Mouse (Mus musculus) hindbrain, postnatal 0 days (tissue): ENCODE data around the gene Ift22. TPM values are rescaled to one million over a fixed set of nuclear protein-coding genes. Genes with fewer than 3 reads are reported as not detected.
A peak's percentile ranks its signal among the peaks of the same experiment; 100 is the strongest.

Source experiments
- ATAC-seq: fragments of 200-750 bp; cut with Nextera tagmentation; 2 replicates; pipeline ENCODE4 v1.8.0; 2017; ENCODE audit warnings: mild to moderate bottlenecking, moderate TSS enrichment, moderate library complexity
- DNase-seq: peaks from one replicate; pipeline ENCODE4 v3.0.0-alpha.2; 2015; ENCODE audit warnings: low spot score
- H3K27ac ChIP-seq: fragments of 300-500 bp; sonication (generic); 2 replicates; pipeline ENCODE4 v1.5.1; 2014; ENCODE audit warnings: mild to moderate bottlenecking
- H3K27me3 ChIP-seq: fragments of 300-500 bp; sonication (generic); 2 replicates; pipeline ENCODE4 v1.6.1; 2014; ENCODE audit warnings: low read length, mixed read lengths; ENCODE audit not compliant: insufficient read depth
- H3K36me3 ChIP-seq: fragments of 300-500 bp; sonication (generic); 2 replicates; pipeline ENCODE4 v1.6.1; 2014; ENCODE audit warnings: low read length, mixed read lengths; ENCODE audit not compliant: insufficient read depth
- H3K4me1 ChIP-seq: fragments of 300-500 bp; sonication (generic); 2 replicates; pipeline ENCODE4 v1.6.1; 2014; ENCODE audit warnings: antibody characterized with exemption, low read length, mixed read lengths; ENCODE audit not compliant: insufficient read depth
- H3K4me2 ChIP-seq: fragments of 300-500 bp; sonication (generic); 2 replicates; pipeline ENCODE4 v1.6.1; 2014; ENCODE audit warnings: low read depth, mild to moderate bottlenecking, low read length, moderate library complexity, mixed read lengths
- H3K4me3 ChIP-seq: fragments of 300-500 bp; sonication (generic); 2 replicates; pipeline ENCODE4 v1.5.1; 2014; ENCODE audit warnings: low read length
- H3K9ac ChIP-seq: fragments of 300-500 bp; sonication (generic); replicated peaks from 2 replicates; pipeline ENCODE4 v1.6.1; 2014; ENCODE audit warnings: mild to moderate bottlenecking, low read length, moderate library complexity, mixed read lengths
- H3K9me3 ChIP-seq: fragments of 300-500 bp; sonication (generic); 2 replicates; pipeline ENCODE4 v1.6.1; 2016; ENCODE audit warnings: low read length, mixed read lengths
- CTCF ChIP-seq: IDR thresholded peaks from 2 replicates; pipeline ENCODE4 v1.5.1; 2016; ENCODE audit warnings: antibody characterized with exemption, control low read depth, low read depth
- WGBS: fragments of 180-500 bp; shearing (Covaris S2); extraction: QIAGEN DNeasy Blood & Tissue Kit; methylation state at CpG from one replicate; pipeline ENCODE4 v1.1.7; 2014; 5-methylcytosine and 5-hydroxymethylcytosine counted together
- polyA plus RNA-seq: library from polyadenylated mRNA; unstranded; fragments of >200 nt; fragmentation: Nextera tagmentation; extraction: Ambion mirVana; gene quantifications from 2 replicates; pipeline ENCODE4 v1.2.1, GENCODE M21; 2015
- total RNA-seq: library from RNA; depleted of rRNA; stranded (reverse); fragments of >200 nt; gene quantifications from 2 replicates; pipeline ENCODE4 v1.2.3, GENCODE M21; 2014

Ift22 gene
- total and polyA plus RNA-seq, 2 experiments from 2014 or later, result 20.1 to 123 TPM

DNA sequence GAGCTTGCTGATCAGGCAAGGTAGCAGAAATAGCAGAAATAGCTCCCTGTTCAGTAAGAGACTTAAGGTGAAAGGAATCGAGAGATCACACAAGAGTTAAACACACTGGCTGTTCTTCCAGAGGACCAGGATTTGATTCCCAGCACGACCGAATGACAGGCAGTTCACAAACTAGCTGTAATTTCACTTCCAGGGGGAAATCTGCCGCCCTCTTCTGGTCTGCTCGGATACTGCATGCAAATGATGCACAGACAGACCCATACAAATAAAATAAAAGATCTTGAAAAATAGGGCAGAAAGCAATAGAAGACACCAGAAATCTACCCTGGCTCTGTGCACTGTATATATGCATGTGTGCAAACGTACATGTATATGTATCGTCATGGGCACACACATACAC lies 2.3 kb upstream of the Ift22 start:
- H3K4me2 ChIP-seq, result no peak overlapping the region
- no peaks in the 10 kb centered on the region for H3K9me3 ChIP-seq
- peaks cover 13% of the 10 kb centered on the region; the same call in 1 of the 2 replicates for H3K4me1 ChIP-seq
- peak; percentile 56 for TF ChIP-seq CTCF
- 50% methylated on average over 7 of the region's 7 CpGs for WGBS
- no peaks in the 10 kb centered on the region for H3K27me3 ChIP-seq
- H3K4me3 ChIP-seq, result no peak overlapping the region
- DNase-seq, result no peak
- H3K36me3 ChIP-seq, result no peaks in the 10 kb centered on the region
- no peak overlapping the region for H3K27ac ChIP-seq
- no peak for ATAC-seq
- H3K9ac ChIP-seq, result no peak overlapping the region

DNA sequence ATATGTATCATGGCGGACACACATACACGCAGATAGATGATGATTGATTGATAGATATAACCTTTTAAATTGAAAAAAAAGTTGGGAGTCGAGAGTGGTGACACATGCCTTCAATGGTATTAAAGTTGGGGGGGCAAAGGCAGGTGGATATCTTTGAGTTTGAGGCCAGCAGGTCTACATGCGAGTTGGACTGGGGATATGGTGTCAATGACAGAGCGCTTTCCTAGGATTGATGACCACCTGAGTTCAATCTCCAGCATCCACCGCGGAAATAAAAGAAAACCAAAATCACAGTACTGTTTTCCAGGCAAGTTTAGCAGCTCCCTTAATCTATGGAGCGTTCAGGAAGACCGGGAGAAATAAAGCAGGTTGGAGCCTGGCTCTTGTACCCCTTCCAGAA lies 363 bp upstream of the Ift22 start:
- Histone ChIP-seq H3K27me3 (no peaks in the 10 kb centered on the region), H3K4me3 (peak overlapping the region; percentile 74), H3K4me1 (peaks cover 13% of the 10 kb centered on the region; the same call in 1 of the 2 replicates), H3K36me3 (peaks cover 19% of the 10 kb centered on the region), H3K27ac (peak overlapping the region; percentile 65; the same call in 1 of the 2 replicates), H3K4me2 (peak overlapping the region; percentile 63), H3K9me3 (no peaks in the 10 kb centered on the region), H3K9ac (peak overlapping the region; percentile 68)
- DNase-seq (no peak), ATAC-seq (peak; percentile 21)
- no peak for TF ChIP-seq CTCF
- WGBS, result 41% methylated on average over 9 of the region's 9 CpGs

DNA sequence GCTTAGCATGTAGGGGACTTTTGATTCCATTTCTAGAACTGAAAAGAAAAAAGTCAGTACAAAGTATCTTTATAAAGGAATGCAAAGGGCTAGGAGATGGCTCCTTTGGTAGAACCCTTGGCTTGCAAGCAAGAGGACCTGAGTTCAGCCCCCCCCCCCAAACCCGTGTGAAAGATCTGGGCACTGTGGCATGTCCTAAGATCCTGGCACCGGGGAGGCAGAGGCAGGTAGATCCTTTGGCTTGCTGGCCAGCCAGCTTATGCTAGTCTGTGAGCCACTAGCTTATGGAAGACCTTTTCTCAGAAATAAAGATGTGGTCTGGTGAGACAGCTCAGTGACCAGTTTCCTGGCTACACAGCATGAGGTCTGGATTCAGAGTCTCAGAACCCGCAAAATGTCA lies 6.2 kb downstream of the Ift22 start:
- WGBS, result 84% methylated on average over 3 of the region's 3 CpGs

DNA sequence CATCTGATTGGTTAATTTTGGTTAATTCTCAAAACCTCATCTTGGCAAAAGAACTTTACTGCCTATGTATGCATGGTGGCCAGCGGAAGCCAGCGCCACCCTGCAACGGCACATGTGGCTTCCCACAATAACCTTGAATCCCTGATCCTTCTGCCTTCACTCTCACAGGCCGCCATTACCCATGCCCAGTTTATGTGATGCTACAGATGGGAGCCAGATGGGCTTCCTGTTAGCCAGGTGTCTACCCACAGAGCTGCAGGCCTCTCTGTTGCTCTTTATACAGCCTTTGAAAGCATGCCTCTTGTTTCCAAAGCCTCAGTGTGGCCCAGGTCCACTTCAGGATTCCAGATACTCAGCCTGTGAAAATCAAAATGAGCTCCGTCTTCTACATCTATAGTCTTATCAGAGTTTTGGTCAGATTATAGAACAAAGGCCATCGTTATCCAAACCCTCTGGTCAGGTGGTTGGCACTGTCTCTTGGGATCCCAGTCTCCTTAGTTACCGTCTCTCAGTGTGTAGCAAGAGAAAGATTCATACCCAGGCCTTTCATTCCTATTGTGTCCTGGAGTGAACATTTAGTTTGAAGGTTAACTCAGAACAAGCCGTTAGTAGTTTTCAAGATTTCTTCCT lies 9.8 kb downstream of the Ift22 start:
- no peak overlapping the region for H3K4me2 ChIP-seq
- WGBS, result 93% methylated on average over 8 of the region's 8 CpGs
- H3K9me3 ChIP-seq, result no peaks in the 10 kb centered on the region
- H3K9ac ChIP-seq, result no peak overlapping the region
- no peak overlapping the region for H3K4me3 ChIP-seq
- no peaks in the 10 kb centered on the region for H3K27me3 ChIP-seq
- H3K36me3 ChIP-seq, result peaks cover 10% of the 10 kb centered on the region
- H3K4me1 ChIP-seq, result no peaks in the 10 kb centered on the region
- no peak for ATAC-seq
- no peak for DNase-seq
- no peak overlapping the region for H3K27ac ChIP-seq
- no peak for TF ChIP-seq CTCF

More for the DNA sequence above, 6.2 kb downstream of the Ift22 start:
- DNase-seq (no peak), ATAC-seq (no peak)
- Histone ChIP-seq H3K36me3 (peaks cover 30% of the 10 kb centered on the region), H3K9ac (no peak overlapping the region), H3K4me1 (peaks cover 2% of the 10 kb centered on the region; the same call in 1 of the 2 replicates), H3K27ac (no peak overlapping the region), H3K4me2 (no peak overlapping the region), H3K4me3 (no peak overlapping the region), H3K9me3 (no peaks in the 10 kb centered on the region), H3K27me3 (no peaks in the 10 kb centered on the region)
- no peak for TF ChIP-seq CTCF

DNA sequence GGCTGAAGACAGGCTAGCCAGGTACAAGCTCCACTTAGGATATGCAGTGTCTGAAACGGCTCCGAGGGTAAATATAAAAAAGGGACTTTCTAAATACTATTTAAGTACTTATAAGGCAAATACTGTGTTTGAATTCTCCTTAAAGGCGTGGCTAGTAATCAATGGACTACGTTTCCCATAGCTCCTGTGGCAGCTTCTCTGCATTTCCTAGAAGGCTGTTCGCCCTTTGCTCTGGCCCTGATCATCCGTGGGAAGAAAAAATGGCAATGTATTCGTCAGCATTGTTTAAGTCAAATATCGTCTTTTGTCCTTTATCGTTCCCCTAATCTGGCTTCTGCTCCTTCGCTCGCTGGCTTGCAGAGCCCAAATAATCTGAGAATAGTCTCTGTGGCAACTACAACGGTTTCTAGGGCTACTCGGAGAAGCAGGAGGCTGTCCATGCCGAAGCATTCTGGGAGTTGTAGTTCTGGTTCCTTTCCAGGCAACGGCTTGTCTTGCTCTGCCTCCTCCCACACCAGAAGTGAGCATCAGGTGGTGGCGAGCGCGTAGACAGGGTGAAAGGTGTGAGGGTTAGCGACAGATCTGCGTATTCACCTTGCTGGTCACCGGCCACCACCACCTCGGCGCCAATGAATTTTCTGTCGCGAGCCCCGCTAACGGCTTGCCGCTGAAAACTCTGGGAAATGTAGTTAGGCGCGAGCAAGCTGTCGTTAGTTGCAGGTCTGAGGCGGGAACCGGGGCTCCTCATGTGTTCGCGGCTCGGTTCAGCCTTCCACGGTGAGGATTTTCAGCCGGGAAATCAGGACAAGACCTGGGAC lies 10.9 kb downstream of the Ift22 start:
- 4% methylated on average over 38 of the region's 38 CpGs for WGBS
- Histone ChIP-seq H3K27me3 (no peaks in the 10 kb centered on the region), H3K9me3 (no peaks in the 10 kb centered on the region), H3K4me3 (peak overlapping the region; percentile 62), H3K9ac (peak overlapping the region; percentile 58), H3K36me3 (no peaks in the 10 kb centered on the region), H3K4me1 (no peaks in the 10 kb centered on the region), H3K4me2 (peak overlapping the region; percentile 82), H3K27ac (peak overlapping the region; percentile 73)
- no peak for TF ChIP-seq CTCF
- ATAC-seq (peak; percentile 91), DNase-seq (peak; percentile 93)

DNA sequence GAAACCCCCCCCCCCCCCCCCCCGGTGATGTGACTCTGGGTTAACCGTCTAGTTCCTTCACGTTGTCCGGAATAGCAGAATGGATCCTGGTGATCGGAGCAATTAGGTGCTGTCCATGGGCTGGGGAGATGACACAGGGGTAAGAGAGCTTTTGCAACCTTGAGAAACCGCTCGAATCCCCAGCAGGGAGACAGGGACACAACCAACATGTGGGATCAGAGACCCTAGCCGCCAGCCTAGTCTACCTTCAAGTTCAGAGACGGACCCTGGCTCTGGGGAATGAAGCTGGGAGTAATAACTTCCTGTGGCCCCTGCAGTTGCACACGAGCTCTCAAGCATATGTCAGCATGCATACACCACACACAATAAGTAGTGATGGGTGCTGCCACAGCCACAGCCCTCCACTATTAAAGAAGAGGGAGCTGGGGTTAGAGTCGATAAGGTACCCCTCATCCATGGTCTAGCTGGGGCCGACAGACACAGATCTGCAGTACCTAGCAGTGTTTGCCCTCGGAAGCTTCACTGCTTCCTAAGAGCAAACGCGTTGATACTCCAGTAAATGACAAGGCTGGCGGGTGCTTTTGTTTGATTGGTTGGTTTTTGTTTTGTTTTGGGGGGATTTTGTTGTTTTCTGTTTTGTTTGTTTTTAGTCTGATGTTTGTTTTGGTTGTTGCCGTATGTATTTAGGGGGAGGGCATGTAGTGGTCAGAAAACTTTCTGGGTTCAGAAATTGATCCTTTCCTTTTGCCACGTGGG lies 11.8 kb downstream of the Ift22 start:
- no peak for TF ChIP-seq CTCF
- Histone ChIP-seq H3K4me1 (no peaks in the 10 kb centered on the region), H3K27me3 (no peaks in the 10 kb centered on the region), H3K9ac (peak overlapping the region; percentile 58), H3K4me3 (peak overlapping the region; percentile 62), H3K9me3 (no peaks in the 10 kb centered on the region), H3K36me3 (no peaks in the 10 kb centered on the region), H3K27ac (peak overlapping the region; percentile 73), H3K4me2 (peak overlapping the region; percentile 82)
- no peak for DNase-seq
- ATAC-seq, result peak; percentile 12; the same call in 1 of the 2 replicates
- WGBS, result 20% methylated on average over 17 of the region's 18 CpGs
